Comparison of ENCODE assay signal across 7 mouse cellular contexts in genomic region chr6:97178491-97179366, GRCm38 (mm10). TPM values are rescaled to one million over a fixed set of nuclear protein-coding genes. Genes with fewer than 3 reads are reported as not detected.
A peak's percentile ranks its signal among the peaks of the same experiment; 100 is the strongest.
DNase-seq lines count a peak whose midpoint lies in the region; ATAC-seq and TF ChIP-seq lines count a peak whose summit lies in the region.

Gene Tmf1 (minus strand): TSS chr6:97179122.

- no peaks in the 10 kb centered on the region for H3K9me3 ChIP-seq in embryonic facial prominence, embryonic 12.5 days
- H3K9me3 ChIP-seq in limb, embryonic 12.5 days, result no peaks in the 10 kb centered on the region
- no peaks in the 10 kb centered on the region for H3K9me3 ChIP-seq in midbrain, embryonic 15.5 days

- H3K36me3 ChIP-seq in embryonic facial prominence, embryonic 12.5 days, result peaks cover 24% of the 10 kb centered on the region
- no peaks in the 10 kb centered on the region for H3K36me3 ChIP-seq in kidney, adult 2 months (ENCODE audit: control insufficient read depth, insufficient read depth, low read length)
- peaks cover 33% of the 10 kb centered on the region for H3K36me3 ChIP-seq in limb, embryonic 12.5 days
- no peaks in the 10 kb centered on the region for H3K36me3 ChIP-seq in midbrain, embryonic 15.5 days (replicated peaks)
- H3K36me3 ChIP-seq in spleen, adult 2 months (ENCODE audit: control insufficient read depth, insufficient read depth, low read length), result peaks cover 8% of the 10 kb centered on the region

- H3K4me3 ChIP-seq in embryonic facial prominence, embryonic 12.5 days, result peak within 1 kb of the TSS; percentile 97
- peak within 1 kb of the TSS; percentile 82 for H3K4me3 ChIP-seq in kidney, adult 2 months (ENCODE audit: insufficient read depth, low read depth, low read length)
- H3K4me3 ChIP-seq in limb, embryonic 12.5 days (replicated peaks), result peak within 1 kb of the TSS; percentile 97
- peak within 1 kb of the TSS; percentile 91 for H3K4me3 ChIP-seq in midbrain, embryonic 15.5 days
- peak within 1 kb of the TSS; percentile 88 for H3K4me3 ChIP-seq in spleen, adult 2 months (ENCODE audit: extremely low read depth, insufficient read depth, insufficient read length)

- DNase-seq in adrenal gland, postnatal 25 days, result peak; percentile 97
- DNase-seq in heart, adult 18-20 months, result peak; percentile 95 to 98
- DNase-seq in kidney, adult 2 months, result peak; percentile 98
- peak; percentile 90 to 97 for DNase-seq in spleen, adult 2 months (ENCODE audit: low read depth in 1 of 2, low spot score in 2 of 2)

- peak; percentile 90 for TF ChIP-seq POLR2A in kidney, adult 2 months (IDR thresholded peaks at IDR 0.05; ENCODE audit: low read depth, low read length)
- peak; percentile 32; the same call in 1 of the 2 replicates for TF ChIP-seq POLR2A in spleen, adult 2 months (IDR thresholded peaks at IDR 0.05; ENCODE audit: low read depth, low read length)

- no peak for TF ChIP-seq CTCF in kidney, adult 2 months (conservative IDR thresholded peaks at IDR 0.05; ENCODE audit: insufficient read depth, insufficient read length, low read depth, low read length)
- TF ChIP-seq CTCF in spleen, adult 2 months (IDR thresholded peaks at IDR 0.05; ENCODE audit: extremely low read depth, insufficient read depth, insufficient read length, insufficient replicate concordance), result no peak

- peak within 1 kb of the TSS; percentile 88 for H3K27ac ChIP-seq in embryonic facial prominence, embryonic 12.5 days
- peak within 1 kb of the TSS; percentile 93 for H3K27ac ChIP-seq in kidney, adult 2 months (ENCODE audit: insufficient read depth, low read depth, low read length)
- peak within 1 kb of the TSS; percentile 94 for H3K27ac ChIP-seq in limb, embryonic 12.5 days
- H3K27ac ChIP-seq in midbrain, embryonic 15.5 days, result peak within 1 kb of the TSS; percentile 88
- peak within 1 kb of the TSS; percentile 98 for H3K27ac ChIP-seq in spleen, adult 2 months (ENCODE audit: insufficient read depth, low read length)

- peak; percentile 96 for ATAC-seq in embryonic facial prominence, embryonic 12.5 days (ENCODE audit: insufficient number of reproducible peaks, insufficient read depth, low FRiP score, low TSS enrichment)
- peak; percentile 93 for ATAC-seq in limb, embryonic 12.5 days (ENCODE audit: insufficient number of reproducible peaks, insufficient read depth, low FRiP score, low TSS enrichment, low read depth)
- peak; percentile 98 for ATAC-seq in midbrain, embryonic 15.5 days (replicated peaks)

- peak within 1 kb of the TSS; percentile 94 for H3K9ac ChIP-seq in embryonic facial prominence, embryonic 12.5 days
- peak within 1 kb of the TSS; percentile 94 for H3K9ac ChIP-seq in limb, embryonic 12.5 days (replicated peaks)
- H3K9ac ChIP-seq in midbrain, embryonic 15.5 days, result peak within 1 kb of the TSS; percentile 90

- WGBS in embryonic facial prominence, embryonic 12.5 days, result under 1% methylated on average over 76 of the region's 80 CpGs
- under 1% methylated on average over 80 of the region's 80 CpGs for WGBS in kidney, adult 2 months
- under 1% methylated on average over 80 of the region's 80 CpGs for WGBS in limb, embryonic 12.5 days
- WGBS in midbrain, embryonic 15.5 days, result under 1% methylated on average over 80 of the region's 80 CpGs
- under 1% methylated on average over 80 of the region's 80 CpGs for WGBS in spleen, adult 2 months

- peaks cover 10% of the 10 kb centered on the region; the same call in 1 of the 2 replicates for H3K4me1 ChIP-seq in embryonic facial prominence, embryonic 12.5 days
- peaks cover 7% of the 10 kb centered on the region; the same call in 1 of the 2 replicates for H3K4me1 ChIP-seq in kidney, adult 2 months (ENCODE audit: control insufficient read depth, insufficient read depth, low read length)
- H3K4me1 ChIP-seq in limb, embryonic 12.5 days (replicated peaks), result peaks cover 21% of the 10 kb centered on the region
- H3K4me1 ChIP-seq in midbrain, embryonic 15.5 days, result peaks cover 17% of the 10 kb centered on the region
- peaks cover 24% of the 10 kb centered on the region for H3K4me1 ChIP-seq in spleen, adult 2 months (ENCODE audit: control insufficient read depth, insufficient read depth, insufficient read length)

- no peaks in the 10 kb centered on the region for H3K27me3 ChIP-seq in embryonic facial prominence, embryonic 12.5 days
- no peaks in the 10 kb centered on the region for H3K27me3 ChIP-seq in kidney, adult 2 months (replicated peaks; ENCODE audit: control insufficient read depth, insufficient read depth, low read length)
- no peaks in the 10 kb centered on the region for H3K27me3 ChIP-seq in limb, embryonic 12.5 days
- H3K27me3 ChIP-seq in midbrain, embryonic 15.5 days (replicated peaks), result no peaks in the 10 kb centered on the region
- no peaks in the 10 kb centered on the region for H3K27me3 ChIP-seq in spleen, adult 2 months (ENCODE audit: control insufficient read depth, insufficient read depth, low read length)

- peak within 1 kb of the TSS; percentile 60 for H3K4me2 ChIP-seq in embryonic facial prominence, embryonic 12.5 days (replicated peaks)
- peak within 1 kb of the TSS; percentile 73 for H3K4me2 ChIP-seq in limb, embryonic 12.5 days
- H3K4me2 ChIP-seq in midbrain, embryonic 15.5 days, result peak within 1 kb of the TSS; percentile 75

RNA-seq across cellular contexts. Expression of gene Tmf1, which starts in this region (rescaled TPM):
- 45.8 and 49.5 TPM in 2 replicates for total RNA-seq in adrenal gland, postnatal 25 days (2021)
- 35.7 TPM in 2 replicates for polyA plus RNA-seq in embryonic facial prominence, embryonic 12.5 days (2016; fragmentation: Nextera tagmentation; extraction: Ambion mirVana)
- 10 to 100 TPM; 38.2 to 40.5 TPM for total RNA-seq in heart, adult 18-20 months (2021)
- 3.2 and 4.1 TPM in 2 replicates for polyA plus RNA-seq in kidney, adult 2 months (2012; rRNA removed)
- 32.0 and 38.3 TPM in 2 replicates for polyA plus RNA-seq in limb, embryonic 12.5 days (2016; fragmentation: Nextera tagmentation; extraction: Ambion mirVana)
- 35.6 and 35.7 TPM in 2 replicates for polyA plus RNA-seq in midbrain, embryonic 15.5 days (2015; fragmentation: Nextera tagmentation; extraction: Ambion mirVana)
- polyA plus RNA-seq in spleen, adult 2 months (2012; rRNA removed), result 2.4 and 2.5 TPM in 2 replicates

Comparison
In these comparisons a context has a peak if more than half of its experiments do, and no peak if none do; other contexts are left out.
1. Peak in every context shown above with its lines: DNase-seq, ATAC-seq, H3K4me3 ChIP-seq and H3K27ac ChIP-seq.